Mouse (Mus musculus): Measurements from ENCODE around the gene Tmem25. TPM values are rescaled to one million over a fixed set of nuclear protein-coding genes. Genes with fewer than 3 reads are reported as not detected.
"Not testable (repeated sequence)": the region's sequence is repeated elsewhere in the genome, so short reads cannot be mapped to it uniquely, and the experiment has no call there.

Tmem25 gene
- total RNA-seq, 2 experiments from 2014 or later = 49.0 to 53.0 TPM

DNA sequence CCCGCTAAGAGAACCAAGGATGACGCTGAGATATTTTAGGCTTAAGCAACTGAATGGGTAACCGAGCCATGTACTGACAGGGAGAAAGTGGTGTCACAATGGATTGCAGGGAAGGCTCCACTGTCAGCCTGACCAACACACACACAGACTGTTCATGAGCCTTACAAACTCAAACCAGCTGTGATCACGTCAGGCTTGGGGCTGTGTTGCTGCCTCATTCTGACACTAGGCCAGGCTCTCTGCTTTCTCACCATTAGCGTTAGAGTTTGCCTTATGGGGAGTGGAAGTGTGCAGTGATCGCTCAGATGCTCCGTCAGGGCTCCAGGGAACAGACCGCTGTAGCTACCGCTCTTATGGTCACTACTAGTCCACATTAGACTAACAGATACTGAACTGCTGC, 6.3 kb downstream of the Tmem25 start:
- intact Hi-C loops (cut with DNase I) = no loop called here

DNA sequence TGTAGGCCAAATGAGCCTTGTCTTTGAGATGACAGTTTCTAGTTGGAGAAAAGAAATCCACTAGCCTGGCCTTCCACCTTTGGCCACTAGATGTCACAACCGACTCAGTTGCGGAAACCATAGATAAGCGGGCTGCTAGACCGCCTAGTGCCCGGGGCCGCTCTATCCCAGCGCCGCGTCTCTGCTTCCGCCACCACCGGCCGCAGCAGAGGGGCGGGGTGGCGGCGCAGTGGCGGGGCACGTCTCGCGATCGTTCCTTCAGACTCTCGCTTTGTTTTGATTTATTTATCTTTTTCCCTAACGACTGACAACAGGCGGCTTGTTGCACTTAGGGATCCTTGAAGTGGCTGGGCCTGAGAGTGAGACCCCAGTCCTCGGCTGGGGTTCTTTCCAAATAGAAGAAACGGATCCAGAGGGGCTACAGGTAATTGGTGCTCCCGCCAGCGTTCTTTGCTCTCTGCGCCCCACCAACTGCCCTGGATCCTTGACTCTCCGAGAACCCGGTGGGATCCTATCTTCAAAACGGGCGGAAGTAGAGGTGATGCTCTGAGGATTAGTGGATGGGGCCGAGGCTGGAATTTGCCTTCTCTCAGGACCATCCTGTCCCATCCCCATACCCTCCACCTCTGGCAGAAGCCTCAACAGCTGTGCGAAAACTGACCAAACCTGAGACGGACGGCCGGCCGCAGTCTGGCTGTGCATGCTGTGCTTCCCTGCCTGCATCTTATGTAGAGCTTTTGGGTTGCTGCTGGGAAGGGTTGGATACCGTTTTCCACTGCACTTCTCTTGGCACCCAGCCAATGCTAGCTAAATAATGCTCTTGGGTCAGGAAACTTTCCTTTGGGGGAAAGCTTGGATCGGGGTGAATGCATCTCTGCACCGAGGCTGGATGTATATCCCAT, 26.1 kb downstream of the Tmem25 start:
- DNase-seq (ENCODE audit: low spot score in 2 of 2) = peak; percentile 92 to 96
- intact Hi-C loops (cut with DNase I) = no loop called here

More for the DNA sequence above, 6.3 kb downstream of the Tmem25 start:
- DNase-seq (ENCODE audit: low spot score in 2 of 2) = no peak

DNA sequence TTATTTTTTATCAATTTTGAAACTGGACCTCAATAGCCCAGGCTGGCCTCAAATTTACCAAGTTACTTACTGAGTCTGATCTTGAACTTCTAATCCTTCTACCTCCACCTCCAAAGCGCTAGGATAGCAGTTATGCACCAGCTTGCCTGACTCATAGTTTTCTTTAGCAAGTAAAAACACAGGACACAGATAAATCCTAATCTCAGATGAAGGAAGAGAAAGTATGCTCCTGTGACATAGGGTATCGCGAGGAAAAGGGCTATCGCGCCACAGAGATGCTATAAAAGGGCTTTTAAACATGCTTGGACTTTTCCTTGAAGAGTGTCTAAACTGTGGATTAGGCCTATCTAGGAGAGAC, 26.7 kb downstream of the Tmem25 start:
- intact Hi-C loops (cut with DNase I) = no loop called here
- DNase-seq (ENCODE audit: low spot score in 2 of 2) = no peak

DNA sequence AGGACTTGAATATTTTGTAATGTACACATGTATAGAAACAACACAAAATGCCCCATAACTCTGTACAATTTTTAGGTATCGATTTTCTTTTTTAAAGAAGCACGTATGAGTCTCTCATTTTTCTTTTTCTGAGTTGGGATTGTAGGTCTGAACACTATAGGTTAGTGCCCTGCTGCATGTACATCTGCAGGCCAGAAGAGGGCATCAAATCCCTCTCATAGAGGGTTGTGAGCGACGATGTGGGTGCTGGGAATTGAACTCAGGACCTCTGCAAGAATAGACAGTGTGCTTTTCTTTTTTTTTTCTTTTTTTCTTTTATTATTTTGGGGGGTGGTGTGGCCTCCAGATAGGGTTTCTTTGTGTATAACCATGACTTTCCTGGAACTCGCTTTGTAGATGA, 27.7 kb downstream of the Tmem25 start:
- DNase-seq (ENCODE audit: low spot score in 2 of 2) = no peak
- intact Hi-C loops (cut with DNase I) = no loop called here

DNA sequence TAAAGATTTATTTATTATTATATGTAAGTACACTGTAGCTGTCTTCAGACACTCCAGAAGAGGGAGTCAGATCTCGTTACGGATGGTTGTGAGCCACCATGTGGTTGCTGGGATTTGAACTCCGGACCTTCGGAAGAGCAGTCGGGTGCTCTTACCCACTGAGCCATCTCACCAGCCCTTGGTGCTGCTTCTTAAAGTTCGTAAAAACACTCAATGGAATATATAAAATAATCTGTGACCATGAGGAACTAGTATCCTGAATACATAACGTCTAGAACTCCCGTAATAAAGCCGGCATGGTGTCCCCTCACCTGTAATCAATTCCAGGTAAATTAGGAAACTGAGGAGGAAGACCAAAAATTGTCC, 31.1 kb downstream of the Tmem25 start:
- intact Hi-C loops (cut with DNase I) = not testable (repeated sequence)

DNA sequence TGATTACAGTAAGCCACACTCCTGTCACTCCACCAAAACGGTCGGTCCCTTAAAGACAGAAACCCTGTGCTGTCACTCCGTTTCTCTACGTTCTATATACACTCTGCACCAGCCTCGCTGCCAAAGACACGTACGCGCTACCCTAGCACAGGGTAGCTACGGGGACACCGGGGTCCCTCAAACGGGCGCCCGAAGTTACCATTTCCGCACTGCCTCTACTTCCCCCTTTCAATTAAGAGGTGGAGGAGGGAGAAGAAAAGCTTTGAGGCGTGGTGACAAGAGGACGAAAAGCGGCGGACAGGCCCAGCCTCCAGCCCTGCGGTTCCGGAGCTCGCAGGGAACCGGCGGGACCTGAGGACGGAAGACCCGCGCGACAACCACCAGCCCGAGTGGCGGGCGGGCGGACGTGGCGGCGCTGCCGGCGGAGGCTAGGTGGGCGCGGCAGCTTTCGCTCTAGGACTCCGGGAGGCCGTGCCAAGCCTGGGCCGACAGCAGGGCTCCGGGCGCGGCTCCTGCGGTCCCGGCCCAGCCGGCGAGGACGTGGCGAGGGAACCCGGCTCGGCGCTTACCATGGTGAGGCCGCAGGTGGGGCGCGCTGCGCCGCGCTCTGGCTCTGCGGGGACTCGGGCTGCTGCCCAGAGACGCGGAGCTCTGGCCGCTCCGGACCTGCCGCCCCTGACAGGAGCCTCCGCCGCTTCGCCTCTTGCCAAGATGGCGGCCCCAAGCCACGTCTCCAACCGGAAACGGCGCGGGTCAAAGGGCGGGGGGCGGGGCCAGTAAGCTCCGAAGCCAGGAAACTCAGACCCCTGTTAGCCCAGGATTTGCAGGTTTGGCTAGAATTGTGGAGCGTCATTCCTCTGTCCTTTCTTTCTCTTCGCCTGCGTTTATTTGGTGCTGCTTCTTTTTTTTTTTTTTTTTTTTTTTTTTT, 31.7 kb downstream of the Tmem25 start, which contains the start of the genes Arcn1 and Ift46:
Gene Arcn1, minus strand, starts transcription at position 745 of the 928 bp plus-strand sequence.
Gene Ift46, plus strand, starts transcription at position 808 of the 928 bp plus-strand sequence.
- intact Hi-C loops (cut with DNase I) = no loop called here
- peak; percentile 84 to 86 for DNase-seq (ENCODE audit: low spot score in 2 of 2)

More for the DNA sequence above, 31.1 kb downstream of the Tmem25 start:
- not testable (repeated sequence) for DNase-seq (ENCODE audit: low spot score in 2 of 2)

DNA sequence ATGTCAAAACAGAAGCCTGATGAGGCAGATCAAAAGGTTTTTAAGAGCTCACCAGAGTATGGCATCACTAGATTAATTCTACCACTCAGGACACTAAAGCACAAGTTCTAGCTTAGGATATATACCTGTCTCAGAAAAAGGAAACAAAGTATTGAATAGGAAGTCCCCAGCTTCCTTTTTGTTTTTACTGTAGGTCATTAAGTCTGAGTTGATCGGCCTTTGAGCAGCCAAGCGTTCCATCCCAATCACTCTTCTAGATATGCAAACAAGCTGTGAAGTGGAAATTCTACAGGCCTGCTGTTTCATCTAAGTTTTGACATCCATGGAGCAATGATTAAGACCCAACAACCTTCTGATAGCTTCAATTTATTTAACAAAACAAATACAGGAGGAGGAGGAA, 38.2 kb downstream of the Tmem25 start:
- no peak for DNase-seq (ENCODE audit: low spot score in 2 of 2)
- intact Hi-C loops (cut with DNase I) = no loop called here

DNA sequence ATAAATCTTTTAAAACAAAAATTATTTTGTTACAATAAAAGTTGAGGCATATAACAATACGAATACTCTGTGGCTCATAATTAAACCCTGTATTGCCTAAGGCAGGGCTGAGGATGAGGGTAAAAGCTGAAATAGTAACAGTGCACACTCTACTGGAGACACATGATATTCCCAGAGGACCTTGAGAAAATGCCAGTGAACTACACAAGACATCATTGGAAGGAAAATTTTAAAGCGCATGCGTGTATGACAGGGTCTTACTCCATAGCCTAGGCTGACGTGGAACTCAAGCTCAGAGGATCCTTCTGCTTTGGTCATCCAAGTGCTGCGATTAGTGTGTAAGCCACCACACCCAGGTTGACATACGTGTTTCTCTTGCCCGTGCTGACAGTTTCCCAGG, 50.6 kb downstream of the Tmem25 start:
- intact Hi-C loops (cut with DNase I) = no loop called here
- peak in 1 of 2 experiments; percentile 25 for DNase-seq (ENCODE audit: low spot score in 2 of 2)

DNA sequence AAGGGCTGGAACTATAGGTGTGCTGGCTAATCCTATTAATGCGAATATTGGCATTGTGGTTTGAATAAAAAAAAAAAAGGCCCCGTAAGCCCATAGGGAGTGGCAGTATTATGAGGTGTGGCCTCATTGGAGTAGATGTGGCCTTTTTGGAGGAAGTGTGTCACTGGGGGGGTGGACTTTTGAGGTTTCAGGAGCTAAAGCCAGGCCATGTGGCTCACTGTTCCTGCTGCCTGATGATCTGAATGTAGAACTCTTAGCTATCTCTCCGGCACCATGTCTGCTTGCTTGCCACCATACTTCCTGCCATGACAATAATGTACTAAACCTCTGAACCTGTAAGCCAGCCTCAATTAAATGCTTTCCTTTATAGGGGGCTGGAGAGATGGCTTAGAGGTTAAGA, 51.8 kb downstream of the Tmem25 start:
- DNase-seq (ENCODE audit: low spot score in 2 of 2) = no peak
- intact Hi-C loops (cut with DNase I) = no loop called here

DNA sequence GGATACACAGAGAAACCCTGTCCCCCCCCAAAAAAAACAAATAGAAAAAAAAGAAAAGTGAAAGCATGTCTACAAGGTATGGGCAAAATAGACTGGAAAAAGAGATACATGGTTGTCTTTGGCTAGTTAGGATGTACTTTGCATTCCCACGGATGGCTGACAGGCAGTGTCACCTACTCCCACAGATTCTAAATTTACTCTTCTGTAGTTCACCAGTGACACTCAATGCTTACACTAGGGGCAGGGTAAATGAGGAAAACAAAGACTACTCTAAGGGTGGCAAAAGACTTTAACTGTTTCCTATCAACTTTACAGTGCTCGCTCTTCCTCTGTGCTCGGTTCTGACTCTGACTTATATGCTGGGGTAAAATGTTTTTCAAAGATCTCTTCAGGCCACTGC, 52.4 kb downstream of the Tmem25 start:
- DNase-seq (ENCODE audit: low spot score in 2 of 2) = no peak
- intact Hi-C loops (cut with DNase I) = no loop called here

DNA sequence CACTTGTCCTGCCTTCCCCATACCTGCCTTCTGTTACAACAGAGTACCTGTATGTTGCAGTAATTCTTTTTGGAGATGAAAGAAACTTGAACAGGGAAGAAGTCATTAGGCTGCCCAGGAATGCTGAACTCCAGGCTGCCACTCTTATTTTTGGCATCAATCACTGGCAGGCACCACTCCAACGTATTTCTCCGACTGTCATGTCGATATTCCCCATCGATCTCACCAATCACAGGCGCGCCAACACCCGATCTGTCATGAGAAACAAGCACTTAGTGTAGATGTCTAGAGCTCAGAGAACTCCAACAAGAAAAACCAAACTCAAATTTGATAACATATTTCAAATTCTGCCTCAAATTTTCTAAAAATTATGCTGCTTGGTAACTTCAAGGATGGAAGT, 53.7 kb downstream of the Tmem25 start:
- intact Hi-C loops (cut with DNase I) = no loop called here
- DNase-seq (ENCODE audit: low spot score in 2 of 2) = no peak

Other genes with a start within 250 kb of the Tmem25 start
- gene Cxcr5, start 237.4 kb downstream of the Tmem25 start, total RNA-seq (2021) = not detected
- 100 to 1,000 TPM; 131 to 134 TPM for gene Ddx6, start 194.4 kb downstream of the Tmem25 start, total RNA-seq (2021)
- under 1 TPM; 0.25 to 0.34 TPM for gene Treh, start 126.1 kb downstream of the Tmem25 start, total RNA-seq (2021)
- gene Phldb1, start 64.1 kb downstream of the Tmem25 start, total RNA-seq (2021) = 10 to 100 TPM; 54.9 to 70.7 TPM
- gene Arcn1, start 31.5 kb downstream of the Tmem25 start, total RNA-seq (2021) = 100 to 1,000 TPM in 1 of 2 experiments, 10 to 100 TPM in 1; 98.0 to 103 TPM
- gene Ift46, start 31.4 kb downstream of the Tmem25 start, total RNA-seq (2021) = 10 to 100 TPM; 68.8 to 83.5 TPM
- under 1 TPM in 1 of 2 experiments, not detected in 1; 0.99 TPM for gene Ttc36, start 3.8 kb upstream of the Tmem25 start, total RNA-seq (2021)
- 10 to 100 TPM; 54.6 to 58.6 TPM for gene Kmt2a, start 82.0 kb upstream of the Tmem25 start, total RNA-seq (2021)
- gene Atp5l, start 121.4 kb upstream of the Tmem25 start, total RNA-seq (2021) = 100 to 1,000 TPM; 339 to 353 TPM
- gene Ube4a, start 166.3 kb upstream of the Tmem25 start, total RNA-seq (2021) = 10 to 100 TPM; 73.0 to 75.4 TPM
- not detected for gene Cd3g, start 181.1 kb upstream of the Tmem25 start, total RNA-seq (2021)
- gene Cd3d, start 182.5 kb upstream of the Tmem25 start, total RNA-seq (2021) = not detected
- not detected for gene Cd3e, start 210.3 kb upstream of the Tmem25 start, total RNA-seq (2021)
- 1 to 10 TPM; 1.3 to 1.9 TPM for gene Mpzl2, start 240.5 kb upstream of the Tmem25 start, total RNA-seq (2021)